Mouse (Mus musculus) stomach, postnatal 0 days (tissue): ENCODE measurements around the gene Myl9. TPM values are rescaled to one million over a fixed set of nuclear protein-coding genes. Genes with fewer than 3 reads are reported as not detected.
A peak's percentile ranks its signal among the peaks of the same experiment; 100 is the strongest.

Experiments
- ATAC-seq: fragments of 200-750 bp; cut with Nextera tagmentation; 2 replicates; pipeline ENCODE4 v1.8.0; 2017; ENCODE audit not compliant: low FRiP score, low TSS enrichment
- DNase-seq: peaks from one replicate; pipeline ENCODE4 v3.0.0-alpha.2; 2016; ENCODE audit warnings: low spot score
- H3K27ac ChIP-seq: fragments of 300-500 bp; sonication (generic); replicated peaks from 2 replicates; pipeline ENCODE4 v1.5.1; 2014; ENCODE audit warnings: mild to moderate bottlenecking, control low read depth
- H3K27me3 ChIP-seq: fragments of 300-500 bp; sonication (generic); 2 replicates; pipeline ENCODE4 v1.6.1; 2014; ENCODE audit warnings: low read length; ENCODE audit not compliant: control insufficient read depth, insufficient read depth
- H3K36me3 ChIP-seq: fragments of 300-500 bp; sonication (generic); 2 replicates; pipeline ENCODE4 v1.6.1; 2014; ENCODE audit warnings: low read length, mixed read lengths; ENCODE audit not compliant: control insufficient read depth, insufficient read depth
- H3K4me1 ChIP-seq: fragments of 300-500 bp; sonication (generic); replicated peaks from 2 replicates; pipeline ENCODE4 v1.6.1; 2014; ENCODE audit warnings: antibody characterized with exemption; ENCODE audit not compliant: control insufficient read depth, insufficient read depth
- H3K4me2 ChIP-seq: fragments of 300-500 bp; sonication (generic); replicated peaks from 2 replicates; pipeline ENCODE4 v1.6.1; 2014; ENCODE audit warnings: low read depth, mild to moderate bottlenecking, control low read depth, moderate library complexity
- H3K4me3 ChIP-seq: fragments of 300-500 bp; sonication (generic); 2 replicates; pipeline ENCODE4 v1.5.1; 2014; ENCODE audit warnings: low read depth, low read length, control low read depth
- H3K9ac ChIP-seq: fragments of 300-500 bp; sonication (generic); 2 replicates; pipeline ENCODE4 v1.6.1; 2014; ENCODE audit warnings: mild to moderate bottlenecking, low read length, control low read depth, mixed read lengths
- H3K9me3 ChIP-seq: fragments of 300-500 bp; sonication (generic); 2 replicates; pipeline ENCODE4 v1.6.1; 2016; ENCODE audit warnings: low read length; ENCODE audit not compliant: control insufficient read depth
- CTCF ChIP-seq: IDR thresholded peaks from 2 replicates; pipeline ENCODE4 v1.5.1; 2016; ENCODE audit warnings: antibody characterized with exemption, low read depth, mild to moderate bottlenecking, moderate library complexity
- EP300 ChIP-seq: optimal IDR thresholded peaks from 2 replicates; pipeline ENCODE3; 2016; ENCODE audit warnings: antibody characterized with exemption
- WGBS: fragments of 180-500 bp; shearing (Covaris S2); extraction: QIAGEN DNeasy Blood & Tissue Kit; methylation state at CpG from one replicate; pipeline ENCODE4 v1.1.7; 2014; 5-methylcytosine and 5-hydroxymethylcytosine counted together
- polyA plus RNA-seq: library from polyadenylated mRNA; unstranded; fragments of >200 nt; fragmentation: Nextera tagmentation; extraction: Ambion mirVana; gene quantifications from 2 replicates; pipeline ENCODE4 v1.2.1, GENCODE M21; 2015

Gene Myl9
- polyA plus RNA-seq, 1 experiment from 2014 or later: 2,268 TPM

GRCm38 (mm10) chr2:156765593-156765992 lies 9.6 kb upstream of the Myl9 start:
- Histone ChIP-seq H3K9ac (no peak overlapping the region), H3K36me3 (peaks cover 6% of the 10 kb centered on the region), H3K9me3 (no peaks in the 10 kb centered on the region), H3K27me3 (no peaks in the 10 kb centered on the region), H3K27ac (no peak overlapping the region), H3K4me3 (no peak overlapping the region), H3K4me2 (no peak overlapping the region), H3K4me1 (no peaks in the 10 kb centered on the region)
- TF ChIP-seq EP300 (no peak), CTCF (no peak)
- ATAC-seq (no peak), DNase-seq (no peak)
- 42% methylated on average over 8 of the region's 8 CpGs for WGBS

- H3K9ac ChIP-seq: no peak overlapping the region; the same call in 1 of the 2 replicates
- TF ChIP-seq CTCF (no peak), EP300 (no peak)
- no peak overlapping the region for H3K4me2 ChIP-seq
- 0 out of 2 replicates have a peak, but pooled peaks have one; percentile 11 for ATAC-seq
- no peak overlapping the region for H3K4me3 ChIP-seq
- peaks cover 6% of the 10 kb centered on the region for H3K36me3 ChIP-seq
- no peaks in the 10 kb centered on the region for H3K9me3 ChIP-seq
- H3K27me3 ChIP-seq: no peaks in the 10 kb centered on the region
- WGBS: 62% methylated on average over 10 of the region's 10 CpGs
- DNase-seq: no peak
- no peak overlapping the region for H3K27ac ChIP-seq
- H3K4me1 ChIP-seq: no peaks in the 10 kb centered on the region
These were observed 8.8 kb upstream of the Myl9 start for GRCm38 (mm10) chr2:156766227-156767019.

GRCm38 (mm10) chr2:156767108-156767507 lies 8.1 kb upstream of the Myl9 start:
- no peaks in the 10 kb centered on the region for H3K27me3 ChIP-seq
- DNase-seq (no peak), ATAC-seq (no peak)
- no peak overlapping the region for H3K4me2 ChIP-seq
- H3K4me3 ChIP-seq: no peak overlapping the region
- peaks cover 6% of the 10 kb centered on the region for H3K36me3 ChIP-seq
- peak; percentile 29; the same call in 1 of the 2 replicates for TF ChIP-seq CTCF
- TF ChIP-seq EP300: no peak
- H3K4me1 ChIP-seq: no peaks in the 10 kb centered on the region
- no peak overlapping the region for H3K9ac ChIP-seq
- 0 out of 2 replicates have a peak overlapping the region, but pooled peaks have one; percentile 2 for H3K27ac ChIP-seq
- H3K9me3 ChIP-seq: no peaks in the 10 kb centered on the region
- 53% methylated on average over 5 of the region's 5 CpGs for WGBS

- H3K27ac ChIP-seq: no peak overlapping the region
- no peaks in the 10 kb centered on the region for H3K4me1 ChIP-seq
- DNase-seq (peak; percentile 11), ATAC-seq (no peak)
- WGBS: 52% methylated on average over 12 of the region's 12 CpGs
- H3K4me3 ChIP-seq: no peak overlapping the region
- H3K36me3 ChIP-seq: no peaks in the 10 kb centered on the region
- H3K4me2 ChIP-seq: no peak overlapping the region
- no peak overlapping the region for H3K9ac ChIP-seq
- no peaks in the 10 kb centered on the region for H3K9me3 ChIP-seq
- TF ChIP-seq CTCF: no peak
- TF ChIP-seq EP300: no peak
- H3K27me3 ChIP-seq: no peaks in the 10 kb centered on the region
These were observed 5.9 kb upstream of the Myl9 start for GRCm38 (mm10) chr2:156769274-156769673.

GRCm38 (mm10) chr2:156773470-156773869 lies 1.8 kb upstream of the Myl9 start:
- Histone ChIP-seq H3K27me3 (no peaks in the 10 kb centered on the region), H3K4me1 (no peaks in the 10 kb centered on the region), H3K4me2 (no peak overlapping the region), H3K27ac (no peak overlapping the region), H3K36me3 (no peaks in the 10 kb centered on the region), H3K9ac (no peak overlapping the region), H3K9me3 (no peaks in the 10 kb centered on the region), H3K4me3 (no peak overlapping the region)
- DNase-seq (peak; percentile 8), ATAC-seq (no peak)
- TF ChIP-seq CTCF (no peak), EP300 (no peak)

GRCm38 (mm10) chr2:156774035-156774737 lies 1.0 kb upstream of the Myl9 start:
- peak overlapping the region; percentile 87 for H3K9ac ChIP-seq
- peak overlapping the region; percentile 54 for H3K4me2 ChIP-seq
- peak; percentile 13 for DNase-seq

More at GRCm38 (mm10) chr2:156774035-156774737, 1.0 kb upstream of the Myl9 start:
- Histone ChIP-seq H3K4me1 (no peaks in the 10 kb centered on the region), H3K9me3 (no peaks in the 10 kb centered on the region), H3K36me3 (no peaks in the 10 kb centered on the region), H3K27ac (peak overlapping the region; percentile 95), H3K27me3 (no peaks in the 10 kb centered on the region), H3K4me3 (peak overlapping the region; percentile 58)
- WGBS: 64% methylated on average over 13 of the region's 13 CpGs
- TF ChIP-seq CTCF: no peak
- no peak for TF ChIP-seq EP300
- ATAC-seq: peak; percentile 50; the same call in 1 of the 2 replicates
